Mouse (Mus musculus): ENCODE results near the gene Cradd. TPM values are rescaled to one million over a fixed set of nuclear protein-coding genes. Genes with fewer than 3 reads are reported as not detected.

Gene Cradd
- polyA plus RNA-seq, 1 experiment = 6.2 TPM

- Histone ChIP-seq H3K27ac (replicated peaks; ENCODE audit: low read depth, low read length) (no peak overlapping the region), H3K4me1 (ENCODE audit: control insufficient read depth, insufficient read depth, insufficient read length, low read length) (no peaks in the 10 kb centered on the region), H3K4me3 (ENCODE audit: insufficient read depth, low read depth, low read length) (no peak overlapping the region)
Measured at GRCm38 (mm10) chr10:95281996-95282395, 41.9 kb downstream of the Cradd start.

DNA sequence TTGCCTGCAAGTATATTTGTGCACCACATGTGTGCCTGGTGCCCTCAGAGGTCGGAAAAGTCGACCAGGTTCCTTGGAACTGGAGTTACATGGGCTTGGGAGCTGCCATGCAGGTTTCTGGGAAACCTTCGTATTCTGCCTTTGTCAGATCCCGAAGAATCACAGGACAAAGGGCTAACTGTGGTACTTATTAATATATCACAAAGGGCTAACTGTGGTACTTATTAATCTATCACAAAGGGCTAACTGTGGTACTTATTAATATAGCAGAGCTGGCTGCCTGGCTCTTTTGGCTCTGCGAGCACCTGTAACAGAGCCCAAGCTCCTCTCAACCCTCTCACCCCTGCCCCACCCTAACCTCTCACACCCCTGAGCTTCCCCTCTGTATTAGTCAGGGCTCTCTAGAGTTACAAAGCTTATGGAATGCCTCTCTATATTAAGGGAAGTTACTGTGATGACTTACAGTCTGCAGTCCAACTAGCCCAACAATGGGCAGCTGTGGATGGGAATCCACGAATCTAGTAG lies 42.4 kb downstream of the Cradd start:
- H3K27ac ChIP-seq (replicated peaks; ENCODE audit: low read depth, low read length) = no peak overlapping the region
- H3K4me3 ChIP-seq (ENCODE audit: insufficient read depth, low read depth, low read length) = no peak overlapping the region
- no peaks in the 10 kb centered on the region for H3K4me1 ChIP-seq (ENCODE audit: control insufficient read depth, insufficient read depth, insufficient read length, low read length)

DNA sequence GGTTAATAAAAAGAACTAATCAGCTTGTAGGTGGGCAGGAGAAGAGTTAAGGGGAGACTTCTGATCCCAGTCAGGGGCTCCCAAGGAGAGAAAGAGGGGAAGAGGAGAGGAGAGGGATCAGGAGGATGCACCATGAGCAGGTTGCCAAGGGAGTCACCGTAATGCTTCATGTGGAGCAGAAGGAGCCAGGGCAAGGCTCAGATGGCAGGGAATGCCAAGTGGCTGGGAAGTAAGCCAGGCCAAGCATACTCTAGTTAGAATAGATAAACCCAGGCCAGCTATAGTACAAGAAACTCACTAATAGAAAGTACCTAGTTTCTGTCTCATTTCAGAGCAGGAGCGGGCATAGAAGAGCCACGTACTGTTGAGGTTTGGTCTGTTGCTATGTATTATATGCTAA lies 43.6 kb downstream of the Cradd start:
- H3K4me3 ChIP-seq (ENCODE audit: insufficient read depth, low read depth, low read length) = no peak overlapping the region
- no peaks in the 10 kb centered on the region for H3K4me1 ChIP-seq (ENCODE audit: control insufficient read depth, insufficient read depth, insufficient read length, low read length)
- no peak overlapping the region for H3K27ac ChIP-seq (replicated peaks; ENCODE audit: low read depth, low read length)

GRCm38 (mm10) chr10:95279459-95279858 lies 44.5 kb downstream of the Cradd start:
- no peaks in the 10 kb centered on the region for H3K4me1 ChIP-seq (ENCODE audit: control insufficient read depth, insufficient read depth, insufficient read length, low read length)
- no peak overlapping the region for H3K4me3 ChIP-seq (ENCODE audit: insufficient read depth, low read depth, low read length)
- H3K27ac ChIP-seq (replicated peaks; ENCODE audit: low read depth, low read length) = no peak overlapping the region

DNA sequence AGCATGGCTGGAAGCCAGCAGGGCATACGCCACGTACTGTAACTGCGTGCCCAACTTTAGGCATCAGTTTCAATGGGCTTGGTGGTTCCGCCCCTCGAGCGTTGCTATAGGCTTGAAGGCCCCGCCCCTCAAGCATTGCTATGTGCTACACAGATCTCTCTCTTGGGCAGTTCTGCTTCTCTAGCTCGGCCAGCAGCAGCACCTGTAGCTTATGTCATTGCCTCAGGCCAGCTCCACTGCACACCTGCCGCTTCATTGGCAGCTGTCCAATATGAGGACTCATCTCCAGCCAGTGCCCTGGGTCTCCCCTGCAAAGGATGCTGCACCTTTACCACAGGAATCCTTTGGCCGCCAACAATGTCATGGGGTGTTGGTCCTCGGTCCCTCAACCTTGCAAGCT lies 45.8 kb downstream of the Cradd start:
- Histone ChIP-seq H3K27ac (replicated peaks; ENCODE audit: low read depth, low read length) (no peak overlapping the region), H3K4me1 (ENCODE audit: control insufficient read depth, insufficient read depth, insufficient read length, low read length) (no peaks in the 10 kb centered on the region)

GRCm38 (mm10) chr10:95275488-95275887 lies 48.4 kb downstream of the Cradd start:
- Histone ChIP-seq H3K27ac (replicated peaks; ENCODE audit: low read depth, low read length) (no peak overlapping the region), H3K4me3 (ENCODE audit: insufficient read depth, low read depth, low read length) (no peak overlapping the region), H3K4me1 (ENCODE audit: control insufficient read depth, insufficient read depth, insufficient read length, low read length) (no peaks in the 10 kb centered on the region)

More for the DNA sequence above, 45.8 kb downstream of the Cradd start:
- no peak overlapping the region for H3K4me3 ChIP-seq (ENCODE audit: insufficient read depth, low read depth, low read length)

DNA sequence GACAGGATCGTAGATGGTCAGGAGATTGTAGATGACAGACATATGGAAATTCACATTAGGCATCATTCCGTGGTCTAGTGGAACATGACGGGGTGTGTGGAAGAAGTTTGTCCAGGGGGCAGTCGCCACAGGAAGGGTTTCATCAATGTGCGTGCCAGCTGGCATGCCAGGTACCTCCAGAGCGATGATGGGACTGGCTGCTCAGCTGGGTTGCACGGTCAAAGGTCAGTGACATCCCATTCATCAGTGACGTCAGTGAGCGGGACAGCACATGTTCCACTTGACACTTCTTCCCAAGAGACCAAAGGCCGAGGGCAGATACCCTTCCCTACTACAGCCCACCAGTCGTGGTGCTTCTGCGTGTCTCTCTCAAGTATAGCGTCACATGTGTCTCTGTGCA lies 50.7 kb downstream of the Cradd start:
- H3K27ac ChIP-seq (replicated peaks; ENCODE audit: low read depth, low read length) = no peak overlapping the region
- H3K4me1 ChIP-seq (ENCODE audit: control insufficient read depth, insufficient read depth, insufficient read length, low read length) = no peaks in the 10 kb centered on the region
- no peak overlapping the region for H3K4me3 ChIP-seq (ENCODE audit: insufficient read depth, low read depth, low read length)

GRCm38 (mm10) chr10:95269151-95269550 lies 54.8 kb downstream of the Cradd start:
- Histone ChIP-seq H3K4me1 (ENCODE audit: control insufficient read depth, insufficient read depth, insufficient read length, low read length) (peaks cover 4% of the 10 kb centered on the region), H3K4me3 (ENCODE audit: insufficient read depth, low read depth, low read length) (no peak overlapping the region), H3K27ac (replicated peaks; ENCODE audit: low read depth, low read length) (no peak overlapping the region)

DNA sequence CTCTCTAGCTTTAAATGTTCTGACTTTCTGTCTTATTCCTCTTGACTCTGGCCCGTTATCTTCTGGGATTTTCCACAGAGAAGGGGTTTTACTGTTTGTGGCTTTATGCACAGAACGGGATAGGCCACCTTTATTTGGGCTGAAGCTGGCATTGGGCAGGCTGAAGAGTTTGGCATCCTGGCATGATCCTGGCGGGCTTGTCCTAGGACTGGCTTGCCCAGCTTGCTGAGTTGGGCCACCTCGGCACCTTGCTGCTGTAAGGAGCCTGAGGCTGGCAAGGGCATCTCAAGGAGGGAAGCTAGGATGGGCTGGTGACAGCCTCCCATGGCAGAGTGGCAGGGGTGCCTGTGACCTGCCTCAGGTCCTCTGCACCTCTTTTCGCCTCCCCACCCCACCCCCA lies 55.6 kb downstream of the Cradd start:
- no peak overlapping the region for H3K4me3 ChIP-seq (ENCODE audit: insufficient read depth, low read depth, low read length)
- H3K27ac ChIP-seq (replicated peaks; ENCODE audit: low read depth, low read length) = no peak overlapping the region
- peaks cover 6% of the 10 kb centered on the region for H3K4me1 ChIP-seq (ENCODE audit: control insufficient read depth, insufficient read depth, insufficient read length, low read length)

GRCm38 (mm10) chr10:95266983-95267382 lies 57.0 kb downstream of the Cradd start:
- Histone ChIP-seq H3K4me3 (ENCODE audit: insufficient read depth, low read depth, low read length) (no peak overlapping the region), H3K27ac (replicated peaks; ENCODE audit: low read depth, low read length) (no peak overlapping the region), H3K4me1 (ENCODE audit: control insufficient read depth, insufficient read depth, insufficient read length, low read length) (peaks cover 11% of the 10 kb centered on the region)

DNA sequence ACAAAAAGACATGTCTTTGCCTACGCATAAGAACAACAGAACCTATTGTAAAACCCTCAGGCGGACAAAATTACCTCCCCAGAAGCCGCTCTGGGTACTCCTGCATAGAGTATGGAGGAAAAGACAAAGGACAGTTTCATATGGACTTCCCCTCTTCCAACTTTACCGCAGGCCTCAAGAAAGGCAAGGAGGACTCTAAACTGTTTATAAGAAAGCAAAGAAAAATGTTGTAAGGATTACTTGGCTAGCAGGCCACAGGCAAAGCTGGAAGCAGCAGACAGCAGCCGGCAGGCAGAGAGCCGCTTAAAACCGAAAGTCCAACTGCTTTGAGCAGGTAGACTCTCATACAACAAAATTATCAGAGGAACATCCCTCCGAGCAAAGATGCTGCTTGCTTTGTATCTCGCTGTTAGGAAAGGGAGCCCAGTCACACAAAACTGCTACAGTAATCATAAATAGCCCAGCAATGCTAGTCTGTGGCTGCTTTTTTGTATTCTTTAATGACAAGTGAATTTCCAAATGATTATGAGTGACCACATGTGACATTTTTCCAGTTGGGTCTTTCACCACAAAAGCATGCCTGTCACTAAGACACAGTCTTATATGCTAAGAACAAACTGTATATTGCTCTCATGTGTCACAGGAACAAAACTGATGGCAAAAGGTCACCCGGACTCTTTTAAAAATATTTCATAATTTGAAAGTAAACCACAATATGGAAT lies 57.7 kb downstream of the Cradd start:
- Histone ChIP-seq H3K4me1 (ENCODE audit: control insufficient read depth, insufficient read depth, insufficient read length, low read length) (peaks cover 11% of the 10 kb centered on the region), H3K4me3 (ENCODE audit: insufficient read depth, low read depth, low read length) (0 out of 2 replicates have a peak overlapping the region, but pooled peaks have one; percentile 10), H3K27ac (replicated peaks; ENCODE audit: low read depth, low read length) (peak overlapping the region; percentile 14)

GRCm38 (mm10) chr10:95265576-95265975 lies 58.4 kb downstream of the Cradd start:
- peaks cover 13% of the 10 kb centered on the region for H3K4me1 ChIP-seq (ENCODE audit: control insufficient read depth, insufficient read depth, insufficient read length, low read length)
- no peak overlapping the region; the same call in 1 of the 2 replicates for H3K27ac ChIP-seq (replicated peaks; ENCODE audit: low read depth, low read length)
- H3K4me3 ChIP-seq (ENCODE audit: insufficient read depth, low read depth, low read length) = peak overlapping the region; percentile 62; the same call in 1 of the 2 replicates

- H3K4me1 ChIP-seq (ENCODE audit: control insufficient read depth, insufficient read depth, insufficient read length, low read length) = peaks cover 15% of the 10 kb centered on the region
- H3K27ac ChIP-seq (replicated peaks; ENCODE audit: low read depth, low read length) = peak overlapping the region; percentile 28
- H3K4me3 ChIP-seq (ENCODE audit: insufficient read depth, low read depth, low read length) = peak overlapping the region; percentile 62
Measured at GRCm38 (mm10) chr10:95264485-95265321, 59.2 kb downstream of the Cradd start.

DNA sequence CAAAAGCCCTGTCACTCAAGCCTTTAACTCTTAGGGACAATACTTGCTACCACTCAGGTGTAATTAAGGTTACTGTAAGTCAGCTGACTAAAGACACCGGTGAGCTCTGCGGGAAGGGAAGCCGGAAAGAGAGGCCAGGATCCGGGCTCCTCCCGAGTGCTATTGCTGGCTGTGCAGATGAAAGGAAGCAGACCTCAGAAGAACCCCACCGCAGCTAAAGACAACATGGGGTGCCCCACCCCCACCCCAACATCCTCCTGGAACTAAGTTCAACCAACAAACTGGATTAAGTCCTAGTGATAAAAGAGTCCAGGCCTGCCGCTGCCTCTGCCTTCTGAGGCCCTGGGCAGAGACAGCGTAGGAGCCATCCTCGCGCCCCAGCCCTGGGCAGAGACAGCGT lies 61.5 kb downstream of the Cradd start:
- Histone ChIP-seq H3K4me1 (ENCODE audit: control insufficient read depth, insufficient read depth, insufficient read length, low read length) (peaks cover 28% of the 10 kb centered on the region), H3K4me3 (ENCODE audit: insufficient read depth, low read depth, low read length) (no peak overlapping the region), H3K27ac (replicated peaks; ENCODE audit: low read depth, low read length) (0 out of 2 replicates have a peak overlapping the region, but pooled peaks have one; percentile 2)

GRCm38 (mm10) chr10:95261279-95261678 lies 62.7 kb downstream of the Cradd start:
- peak overlapping the region; percentile 34 for H3K27ac ChIP-seq (replicated peaks; ENCODE audit: low read depth, low read length)
- H3K4me3 ChIP-seq (ENCODE audit: insufficient read depth, low read depth, low read length) = no peak overlapping the region
- H3K4me1 ChIP-seq (ENCODE audit: control insufficient read depth, insufficient read depth, insufficient read length, low read length) = peaks cover 28% of the 10 kb centered on the region
